Mouse (Mus musculus): ENCODE results near the gene Stau1.

- TF ChIP-seq EP300 (optimal IDR thresholded peaks at IDR 0.05) (no peak), CTCF (IDR thresholded peaks at IDR 0.05; ENCODE audit: low read depth) (no peak)
Observed at GRCm38 (mm10) chr2:166936166-166936565, 59.9 kb downstream of the Stau1 start.

Measured in stomach, postnatal 0 days (tissue).